Mouse (Mus musculus): ENCODE measurements around the gene Kcnc4. TPM values are rescaled to one million over a fixed set of nuclear protein-coding genes. Genes with fewer than 3 reads are reported as not detected.

The Kcnc4 gene
- polyA plus RNA-seq, 1 experiment from 2014 or later, result 0.23 TPM

- no peak overlapping the region for H3K4me2 ChIP-seq (replicated peaks)
- H3K27ac ChIP-seq, result peak overlapping the region; percentile 74
- no peaks in the 10 kb centered on the region for H3K27me3 ChIP-seq
- H3K36me3 ChIP-seq, result no peaks in the 10 kb centered on the region
- 38% methylated on average over 6 of the region's 6 CpGs for WGBS
- H3K4me1 ChIP-seq, result peaks cover 10% of the 10 kb centered on the region; the same call in 1 of the 2 replicates
- no peaks in the 10 kb centered on the region for H3K9me3 ChIP-seq
- no peak overlapping the region for H3K9ac ChIP-seq
- peak; percentile 79 for ATAC-seq (ENCODE audit: insufficient number of reproducible peaks, insufficient read depth, low FRiP score, low TSS enrichment)
- H3K4me3 ChIP-seq, result no peak overlapping the region
Observed at GRCm38 (mm10) chr3:107491459-107491858, 32.1 kb upstream of the Kcnc4 start.

- no peaks in the 10 kb centered on the region for H3K36me3 ChIP-seq
- no peak overlapping the region for H3K9ac ChIP-seq
- no peaks in the 10 kb centered on the region for H3K9me3 ChIP-seq
- H3K4me3 ChIP-seq, result no peak overlapping the region
- H3K4me1 ChIP-seq, result peaks cover 10% of the 10 kb centered on the region; the same call in 1 of the 2 replicates
- no peaks in the 10 kb centered on the region for H3K27me3 ChIP-seq
- 57% methylated on average over 4 of the region's 4 CpGs for WGBS
- no peak for ATAC-seq (ENCODE audit: insufficient number of reproducible peaks, insufficient read depth, low FRiP score, low TSS enrichment)
- H3K27ac ChIP-seq, result no peak overlapping the region
- H3K4me2 ChIP-seq (replicated peaks), result no peak overlapping the region
Observed at GRCm38 (mm10) chr3:107488637-107489036, 29.3 kb upstream of the Kcnc4 start.

GRCm38 (mm10) chr3:107483290-107483689 lies 23.9 kb upstream of the Kcnc4 start:
- Histone ChIP-seq H3K9me3 (no peaks in the 10 kb centered on the region), H3K4me2 (replicated peaks) (no peak overlapping the region), H3K4me3 (no peak overlapping the region), H3K27me3 (no peaks in the 10 kb centered on the region), H3K36me3 (no peaks in the 10 kb centered on the region), H3K4me1 (no peaks in the 10 kb centered on the region), H3K9ac (no peak overlapping the region), H3K27ac (no peak overlapping the region)
- 0 out of 2 replicates have a peak, but pooled peaks have one; percentile 41 for ATAC-seq (ENCODE audit: insufficient number of reproducible peaks, insufficient read depth, low FRiP score, low TSS enrichment)
- 54% methylated on average over 11 of the region's 11 CpGs for WGBS

- H3K27me3 ChIP-seq, result no peaks in the 10 kb centered on the region
- no peak overlapping the region for H3K9ac ChIP-seq
- no peak overlapping the region for H3K4me3 ChIP-seq
- WGBS, result 60% methylated on average over 3 of the region's 3 CpGs
- ATAC-seq (ENCODE audit: insufficient number of reproducible peaks, insufficient read depth, low FRiP score, low TSS enrichment), result no peak
- no peaks in the 10 kb centered on the region for H3K4me1 ChIP-seq
- H3K27ac ChIP-seq, result no peak overlapping the region
- no peaks in the 10 kb centered on the region for H3K36me3 ChIP-seq
- no peaks in the 10 kb centered on the region for H3K9me3 ChIP-seq
- no peak overlapping the region for H3K4me2 ChIP-seq (replicated peaks)
Observed at GRCm38 (mm10) chr3:107480660-107481059, 21.3 kb upstream of the Kcnc4 start.

- no peak for ATAC-seq (ENCODE audit: insufficient number of reproducible peaks, insufficient read depth, low FRiP score, low TSS enrichment)
- H3K4me2 ChIP-seq (replicated peaks), result no peak overlapping the region
- no peaks in the 10 kb centered on the region for H3K9me3 ChIP-seq
- H3K36me3 ChIP-seq, result no peaks in the 10 kb centered on the region
- WGBS, result 35% methylated on average over 6 of the region's 6 CpGs
- H3K4me3 ChIP-seq, result no peak overlapping the region
- H3K27ac ChIP-seq, result no peak overlapping the region
- no peaks in the 10 kb centered on the region for H3K4me1 ChIP-seq
- H3K27me3 ChIP-seq, result 0 out of 2 replicates have a peak, but pooled peaks cover 3% of the 10 kb centered on the region
- no peak overlapping the region for H3K9ac ChIP-seq
Observed at GRCm38 (mm10) chr3:107472198-107472597, 12.8 kb upstream of the Kcnc4 start.

GRCm38 (mm10) chr3:107469059-107469458 lies 9.7 kb upstream of the Kcnc4 start:
- peaks cover 12% of the 10 kb centered on the region; the same call in 1 of the 2 replicates for H3K27me3 ChIP-seq
- no peak overlapping the region for H3K4me2 ChIP-seq (replicated peaks)
- no peak overlapping the region for H3K27ac ChIP-seq
- H3K4me3 ChIP-seq, result no peak overlapping the region
- H3K36me3 ChIP-seq, result no peaks in the 10 kb centered on the region
- no peak for ATAC-seq (ENCODE audit: insufficient number of reproducible peaks, insufficient read depth, low FRiP score, low TSS enrichment)
- WGBS, result 66% methylated on average over 4 of the region's 4 CpGs
- H3K9me3 ChIP-seq, result no peaks in the 10 kb centered on the region
- H3K9ac ChIP-seq, result no peak overlapping the region
- no peaks in the 10 kb centered on the region for H3K4me1 ChIP-seq

- Histone ChIP-seq H3K4me2 (replicated peaks) (no peak overlapping the region), H3K4me1 (no peaks in the 10 kb centered on the region), H3K9ac (no peak overlapping the region), H3K9me3 (no peaks in the 10 kb centered on the region), H3K36me3 (no peaks in the 10 kb centered on the region), H3K4me3 (no peak overlapping the region), H3K27ac (no peak overlapping the region), H3K27me3 (peaks cover 15% of the 10 kb centered on the region; the same call in 1 of the 2 replicates)
- no peak for ATAC-seq (ENCODE audit: insufficient number of reproducible peaks, insufficient read depth, low FRiP score, low TSS enrichment)
- WGBS, result 84% methylated on average over 11 of the region's 11 CpGs
Observed at GRCm38 (mm10) chr3:107468106-107468505, 8.8 kb upstream of the Kcnc4 start.

- H3K9ac ChIP-seq, result no peak overlapping the region
- no peaks in the 10 kb centered on the region for H3K36me3 ChIP-seq
- peaks cover 21% of the 10 kb centered on the region for H3K27me3 ChIP-seq
- no peaks in the 10 kb centered on the region for H3K9me3 ChIP-seq
- no peak overlapping the region for H3K27ac ChIP-seq
- no peak overlapping the region for H3K4me2 ChIP-seq (replicated peaks)
- no peak overlapping the region for H3K4me3 ChIP-seq
- no peak for ATAC-seq (ENCODE audit: insufficient number of reproducible peaks, insufficient read depth, low FRiP score, low TSS enrichment)
- 10% methylated on average over 6 of the region's 6 CpGs for WGBS
- no peaks in the 10 kb centered on the region for H3K4me1 ChIP-seq
Observed at GRCm38 (mm10) chr3:107466577-107466976, 7.2 kb upstream of the Kcnc4 start.

- no peaks in the 10 kb centered on the region for H3K36me3 ChIP-seq
- 15% methylated on average over 5 of the region's 5 CpGs for WGBS
- H3K27me3 ChIP-seq, result peaks cover 61% of the 10 kb centered on the region
- H3K4me3 ChIP-seq, result no peak overlapping the region
- H3K9me3 ChIP-seq, result no peaks in the 10 kb centered on the region
- ATAC-seq (ENCODE audit: insufficient number of reproducible peaks, insufficient read depth, low FRiP score, low TSS enrichment), result no peak
- no peak overlapping the region for H3K9ac ChIP-seq
- H3K27ac ChIP-seq, result no peak overlapping the region
- H3K4me2 ChIP-seq (replicated peaks), result no peak overlapping the region
- peaks cover 20% of the 10 kb centered on the region for H3K4me1 ChIP-seq
Observed at GRCm38 (mm10) chr3:107462160-107462559, 2.8 kb upstream of the Kcnc4 start.

- H3K4me1 ChIP-seq, result peaks cover 20% of the 10 kb centered on the region
Observed at GRCm38 (mm10) chr3:107459773-107460431, 550 bp upstream of the Kcnc4 start.

GRCm38 (mm10) chr3:107458528-107459195 lies 690 bp downstream of the Kcnc4 start:
- no peak overlapping the region for H3K27ac ChIP-seq
- peak overlapping the region; percentile 46; the same call in 1 of the 2 replicates for H3K9ac ChIP-seq
- H3K36me3 ChIP-seq, result no peaks in the 10 kb centered on the region
- under 1% methylated on average over 51 of the region's 51 CpGs for WGBS
- peak overlapping the region; percentile 45 for H3K4me3 ChIP-seq
- no peaks in the 10 kb centered on the region for H3K9me3 ChIP-seq
- 0 out of 2 replicates have a peak, but pooled peaks have one; percentile 3 for ATAC-seq (ENCODE audit: insufficient number of reproducible peaks, insufficient read depth, low FRiP score, low TSS enrichment)
- H3K4me2 ChIP-seq (replicated peaks), result peak overlapping the region; percentile 87
- H3K27me3 ChIP-seq, result peaks cover 78% of the 10 kb centered on the region
- peaks cover 20% of the 10 kb centered on the region for H3K4me1 ChIP-seq

More at GRCm38 (mm10) chr3:107459773-107460431, 550 bp upstream of the Kcnc4 start:
- Histone ChIP-seq H3K27me3 (peaks cover 75% of the 10 kb centered on the region), H3K36me3 (no peaks in the 10 kb centered on the region), H3K9me3 (no peaks in the 10 kb centered on the region), H3K4me2 (replicated peaks) (peak overlapping the region; percentile 87), H3K27ac (no peak overlapping the region), H3K4me3 (peak overlapping the region; percentile 45), H3K9ac (peak overlapping the region; percentile 46)
- WGBS, result 0% methylated on average over 59 of the region's 69 CpGs
- peak; percentile 38 for ATAC-seq (ENCODE audit: insufficient number of reproducible peaks, insufficient read depth, low FRiP score, low TSS enrichment)

- Histone ChIP-seq H3K4me3 (peak overlapping the region; percentile 45), H3K36me3 (no peaks in the 10 kb centered on the region), H3K4me1 (peaks cover 20% of the 10 kb centered on the region), H3K9ac (no peak overlapping the region), H3K9me3 (no peaks in the 10 kb centered on the region), H3K27me3 (peaks cover 78% of the 10 kb centered on the region), H3K4me2 (replicated peaks) (peak overlapping the region; percentile 87), H3K27ac (no peak overlapping the region)
- 3% methylated on average over 23 of the region's 23 CpGs for WGBS
- no peak for ATAC-seq (ENCODE audit: insufficient number of reproducible peaks, insufficient read depth, low FRiP score, low TSS enrichment)
Observed at GRCm38 (mm10) chr3:107458104-107458503, 1.2 kb downstream of the Kcnc4 start.
